Mouse (Mus musculus): ENCODE data around the gene Syne2.

DNA sequence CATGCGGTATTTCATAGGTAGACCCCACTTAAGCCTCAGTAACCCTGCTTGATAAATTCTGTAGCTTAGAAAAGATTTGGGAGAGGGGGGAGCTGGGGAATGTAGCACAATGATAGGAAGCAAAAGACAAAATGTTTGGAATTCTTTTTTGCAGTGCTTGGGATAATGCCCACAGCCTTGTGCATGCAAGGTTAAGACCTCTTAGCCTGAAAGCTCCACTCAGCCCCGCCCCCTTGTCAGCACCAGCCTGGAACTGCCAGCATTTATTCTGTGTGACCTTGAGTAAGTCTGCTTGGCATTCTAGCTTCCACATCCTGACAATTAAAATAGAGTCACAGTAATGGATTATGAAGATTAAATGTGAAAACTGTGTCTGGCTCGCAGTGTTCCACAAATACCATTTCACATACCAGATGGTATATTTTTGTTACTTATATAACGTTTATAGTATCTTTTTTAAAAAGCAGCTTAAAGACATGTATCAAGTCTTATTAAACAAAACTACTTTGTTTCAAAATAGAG is 299.8 kb downstream of the Syne2 start:
- TF ChIP-seq POLR2A (IDR thresholded peaks at IDR 0.05; ENCODE audit: borderline replicate concordance, low read depth, low read length) (no peak), CTCF (IDR thresholded peaks at IDR 0.05; ENCODE audit: low read depth, low read length) (no peak)
